Mouse (Mus musculus): ENCODE results near the gene Bcar3.

Gene Bcar3

GRCm38 (mm10) chr3:122456807-122457206 lies 162.9 kb downstream of the Bcar3 start:
- DNase-seq (ENCODE audit: low spot score in 2 of 2) = no peak

- DNase-seq (ENCODE audit: low spot score in 2 of 2) = no peak
Observed at GRCm38 (mm10) chr3:122457723-122458122, 163.8 kb downstream of the Bcar3 start.

- peak in 1 of 2 experiments; percentile 32 for DNase-seq (ENCODE audit: low spot score in 2 of 2)
Observed at GRCm38 (mm10) chr3:122458743-122459142, 164.8 kb downstream of the Bcar3 start.

GRCm38 (mm10) chr3:122460848-122461511 lies 167.0 kb downstream of the Bcar3 start:
- no peak for DNase-seq (ENCODE audit: low spot score in 2 of 2)

- no peak for DNase-seq (ENCODE audit: low spot score in 2 of 2)
Observed at GRCm38 (mm10) chr3:122461512-122461881, 167.6 kb downstream of the Bcar3 start.

GRCm38 (mm10) chr3:122461932-122462871 lies 168.3 kb downstream of the Bcar3 start:
- no peak for DNase-seq (ENCODE audit: low spot score in 2 of 2)

- no peak for DNase-seq (ENCODE audit: low spot score in 2 of 2)
Observed at GRCm38 (mm10) chr3:122463166-122463565, 169.2 kb downstream of the Bcar3 start.

- no peak for DNase-seq (ENCODE audit: low spot score in 2 of 2)
Observed at GRCm38 (mm10) chr3:122466100-122466730, 172.3 kb downstream of the Bcar3 start.

- DNase-seq (ENCODE audit: low spot score in 2 of 2) = no peak
Observed at GRCm38 (mm10) chr3:122467977-122468376, 174.0 kb downstream of the Bcar3 start.

GRCm38 (mm10) chr3:122470326-122471016 lies 176.5 kb downstream of the Bcar3 start:
- DNase-seq (ENCODE audit: low spot score in 2 of 2) = no peak

- no peak for DNase-seq (ENCODE audit: low spot score in 2 of 2)
Observed at GRCm38 (mm10) chr3:122471017-122471721, 177.2 kb downstream of the Bcar3 start.

- no peak for DNase-seq (ENCODE audit: low spot score in 2 of 2)
Observed at GRCm38 (mm10) chr3:122472412-122472811, 178.5 kb downstream of the Bcar3 start.

GRCm38 (mm10) chr3:122473523-122474034 lies 179.6 kb downstream of the Bcar3 start:
- no peak for DNase-seq (ENCODE audit: low spot score in 2 of 2)

GRCm38 (mm10) chr3:122474067-122474466 lies 180.1 kb downstream of the Bcar3 start:
- DNase-seq (ENCODE audit: low spot score in 2 of 2) = no peak

- no peak for DNase-seq (ENCODE audit: low spot score in 2 of 2)
Observed at GRCm38 (mm10) chr3:122474796-122475195, 180.9 kb downstream of the Bcar3 start.

- no peak for DNase-seq (ENCODE audit: low spot score in 2 of 2)
Observed at GRCm38 (mm10) chr3:122475735-122476134, 181.8 kb downstream of the Bcar3 start.

- DNase-seq (ENCODE audit: low spot score in 2 of 2) = no peak
Observed at GRCm38 (mm10) chr3:122476656-122477055, 182.7 kb downstream of the Bcar3 start.

GRCm38 (mm10) chr3:122477541-122477940 lies 183.6 kb downstream of the Bcar3 start:
- DNase-seq (ENCODE audit: low spot score in 2 of 2) = no peak

GRCm38 (mm10) chr3:122478735-122479134 lies 184.8 kb downstream of the Bcar3 start:
- DNase-seq (ENCODE audit: low spot score in 2 of 2) = no peak

- DNase-seq (ENCODE audit: low spot score in 2 of 2) = no peak
Observed at GRCm38 (mm10) chr3:122480065-122480675, 186.2 kb downstream of the Bcar3 start.

All from urinary bladder, adult 18-20 months (tissue).